Mouse (Mus musculus) liver, embryonic 14.5 days (tissue): ENCODE results near the gene Atp2c2. TPM values are rescaled to one million over a fixed set of nuclear protein-coding genes. Genes with fewer than 3 reads are reported as not detected.

Experiments used
- ATAC-seq: fragments of 200-750 bp; cut with Nextera tagmentation; 2 replicates; pipeline ENCODE4 v1.8.0; 2017; ENCODE audit warnings: moderate number of reproducible peaks, mild to moderate bottlenecking, moderate library complexity; ENCODE audit not compliant: insufficient read depth
- DNase-seq, 3 experiments: peaks; one replicate each; pipeline ENCODE4 v3.0.0-alpha.2; 2012 to 2013; ENCODE audit warnings: low read depth in 3 of 3, low spot score in 3 of 3
- H3K27ac ChIP-seq: fragments of 300-500 bp; sonication (generic); 2 replicates; pipeline ENCODE4 v1.5.1; 2014; ENCODE audit warnings: moderate library complexity, mild to moderate bottlenecking, control low read depth, inconsistent platforms
- H3K27me3 ChIP-seq: fragments of 300-500 bp; sonication (generic); 2 replicates; pipeline ENCODE4 v1.6.1; 2014; ENCODE audit warnings: mild to moderate bottlenecking, low read length, moderate library complexity; ENCODE audit not compliant: control insufficient read depth, insufficient read depth
- H3K36me3 ChIP-seq: fragments of 300-500 bp; sonication (generic); replicated peaks from 2 replicates; pipeline ENCODE4 v1.6.1; 2014; ENCODE audit warnings: low read depth; ENCODE audit not compliant: control insufficient read depth, insufficient read depth
- H3K4me1 ChIP-seq, 2 experiments: fragments of 200-500 bp in 1 of 2; fragments of 300-500 bp in 1 of 2; sonication (generic) in 1 of 2; replicated peaks; 2 replicates each; pipeline ENCODE4 v1.6.1; 2012 to 2014; ENCODE audit warnings: antibody characterized with exemption in 1 of 2, inconsistent platforms in 1 of 2, low read length in 1 of 2; ENCODE audit not compliant: control insufficient read depth in 2 of 2, insufficient read depth in 2 of 2
- H3K4me2 ChIP-seq: fragments of 300-500 bp; sonication (generic); 2 replicates; pipeline ENCODE4 v1.6.1; 2014; ENCODE audit warnings: low read depth, mild to moderate bottlenecking, control low read depth, moderate library complexity
- H3K4me3 ChIP-seq, 2 experiments: fragments of 200-500 bp in 1 of 2; fragments of 300-500 bp in 1 of 2; sonication (generic) in 1 of 2; 2 replicates each; pipeline ENCODE4 v1.5.1; 2012 to 2014; ENCODE audit warnings: low read depth in 2 of 2, low read length in 2 of 2, mild to moderate bottlenecking in 2 of 2, control low read depth in 1 of 2, inconsistent platforms in 1 of 2, moderate library complexity in 1 of 2; ENCODE audit not compliant: insufficient read depth in 1 of 2
- H3K9ac ChIP-seq: fragments of 300-500 bp; sonication (generic); replicated peaks from 2 replicates; pipeline ENCODE4 v1.6.1; 2014; ENCODE audit warnings: mild to moderate bottlenecking, control low read depth, moderate library complexity
- H3K9me3 ChIP-seq: fragments of 300-500 bp; sonication (generic); 2 replicates; pipeline ENCODE4 v1.6.1; 2016; ENCODE audit warnings: low read length, mixed read lengths; ENCODE audit not compliant: control insufficient read depth
- CTCF ChIP-seq: IDR thresholded peaks from 2 replicates; pipeline ENCODE4 v1.5.1; 2016; ENCODE audit warnings: antibody characterized with exemption, low read depth, control low read depth
- EP300 ChIP-seq: IDR thresholded peaks from 2 replicates; pipeline ENCODE4 v1.6.1; 2016; ENCODE audit warnings: antibody characterized with exemption, low read depth
- WGBS: fragments of 180-500 bp; shearing (Covaris S2); extraction: QIAGEN DNeasy Blood & Tissue Kit; methylation state at CpG from one replicate; pipeline ENCODE4 v1.1.7; 2014; ENCODE audit not compliant: insufficient replicate concordance; 5-methylcytosine and 5-hydroxymethylcytosine counted together
- polyA plus RNA-seq, 2 experiments: library from polyadenylated mRNA; depleted of rRNA in 1 of 2; stranded (reverse) in 1 of 2; unstranded in 1 of 2; fragments of >200 nt; fragmentation: Nextera tagmentation in 1 of 2; extraction: Ambion mirVana in 1 of 2; gene quantifications; 2 replicates each; pipeline versions ENCODE4 v1.2.1 to v1.2.3; 2012 to 2014

Gene Atp2c2
- polyA plus RNA-seq, 2 experiments: 0.08 to 0.10 TPM

GRCm38 (mm10) chr8:119727093-119727492 lies 27.3 kb downstream of the Atp2c2 start:
- no peaks in the 10 kb centered on the region for H3K36me3 ChIP-seq
- 14% methylated on average over 8 of the region's 8 CpGs for WGBS
- H3K9ac ChIP-seq: no peak overlapping the region
- H3K27ac ChIP-seq: no peak overlapping the region
- H3K9me3 ChIP-seq: no peaks in the 10 kb centered on the region
- H3K4me1 ChIP-seq: peaks cover 0 to 11% of the 10 kb centered on the region in 2 experiments; a peak in 2 of 4 replicates
- peak; percentile 80 for ATAC-seq
- peak in 2 of 3 experiments; percentile 9 to 17 for DNase-seq
- H3K27me3 ChIP-seq: no peaks in the 10 kb centered on the region
- no peak overlapping the region for H3K4me3 ChIP-seq
- H3K4me2 ChIP-seq: no peak overlapping the region
- TF ChIP-seq EP300 (peak; percentile 54), CTCF (no peak)

- WGBS: 65% methylated on average over 8 of the region's 8 CpGs
- H3K9me3 ChIP-seq: no peaks in the 10 kb centered on the region
- no peak for DNase-seq
- H3K9ac ChIP-seq: no peak overlapping the region
- no peaks in the 10 kb centered on the region for H3K36me3 ChIP-seq
- no peak for ATAC-seq
- no peak overlapping the region for H3K27ac ChIP-seq
- no peaks in the 10 kb centered on the region for H3K27me3 ChIP-seq
- peaks cover 0 to 11% of the 10 kb centered on the region in 2 experiments; a peak in 1 of 4 replicates for H3K4me1 ChIP-seq
- H3K4me2 ChIP-seq: no peak overlapping the region
- H3K4me3 ChIP-seq: no peak overlapping the region
- no peak for TF ChIP-seq CTCF
- TF ChIP-seq EP300: no peak
These were observed 28.6 kb downstream of the Atp2c2 start for GRCm38 (mm10) chr8:119728351-119728895.

- Histone ChIP-seq H3K36me3 (no peaks in the 10 kb centered on the region), H3K4me3 (no peak overlapping the region), H3K27ac (no peak overlapping the region), H3K9ac (no peak overlapping the region), H3K4me1 (peaks cover 0 to 3% of the 10 kb centered on the region in 2 experiments; a peak in 1 of 4 replicates), H3K27me3 (no peaks in the 10 kb centered on the region), H3K9me3 (no peaks in the 10 kb centered on the region), H3K4me2 (no peak overlapping the region)
- ATAC-seq (no peak), DNase-seq (no peak)
- TF ChIP-seq CTCF (no peak), EP300 (no peak)
- WGBS: 65% methylated on average over 13 of the region's 13 CpGs
These were observed 32.3 kb downstream of the Atp2c2 start for GRCm38 (mm10) chr8:119732072-119732471.

GRCm38 (mm10) chr8:119736348-119736917 lies 36.6 kb downstream of the Atp2c2 start:
- TF ChIP-seq CTCF: no peak
- no peak for TF ChIP-seq EP300
- peaks cover 0 to 4% of the 10 kb centered on the region in 2 experiments; a peak in 2 of 4 replicates for H3K4me1 ChIP-seq
- no peaks in the 10 kb centered on the region for H3K36me3 ChIP-seq
- ATAC-seq (no peak), DNase-seq (no peak)
- 65% methylated on average over 10 of the region's 10 CpGs for WGBS
- no peak overlapping the region for H3K27ac ChIP-seq
- no peak overlapping the region for H3K9ac ChIP-seq
- H3K4me2 ChIP-seq: no peak overlapping the region
- no peaks in the 10 kb centered on the region for H3K9me3 ChIP-seq
- no peak overlapping the region for H3K4me3 ChIP-seq
- H3K27me3 ChIP-seq: no peaks in the 10 kb centered on the region

DNA sequence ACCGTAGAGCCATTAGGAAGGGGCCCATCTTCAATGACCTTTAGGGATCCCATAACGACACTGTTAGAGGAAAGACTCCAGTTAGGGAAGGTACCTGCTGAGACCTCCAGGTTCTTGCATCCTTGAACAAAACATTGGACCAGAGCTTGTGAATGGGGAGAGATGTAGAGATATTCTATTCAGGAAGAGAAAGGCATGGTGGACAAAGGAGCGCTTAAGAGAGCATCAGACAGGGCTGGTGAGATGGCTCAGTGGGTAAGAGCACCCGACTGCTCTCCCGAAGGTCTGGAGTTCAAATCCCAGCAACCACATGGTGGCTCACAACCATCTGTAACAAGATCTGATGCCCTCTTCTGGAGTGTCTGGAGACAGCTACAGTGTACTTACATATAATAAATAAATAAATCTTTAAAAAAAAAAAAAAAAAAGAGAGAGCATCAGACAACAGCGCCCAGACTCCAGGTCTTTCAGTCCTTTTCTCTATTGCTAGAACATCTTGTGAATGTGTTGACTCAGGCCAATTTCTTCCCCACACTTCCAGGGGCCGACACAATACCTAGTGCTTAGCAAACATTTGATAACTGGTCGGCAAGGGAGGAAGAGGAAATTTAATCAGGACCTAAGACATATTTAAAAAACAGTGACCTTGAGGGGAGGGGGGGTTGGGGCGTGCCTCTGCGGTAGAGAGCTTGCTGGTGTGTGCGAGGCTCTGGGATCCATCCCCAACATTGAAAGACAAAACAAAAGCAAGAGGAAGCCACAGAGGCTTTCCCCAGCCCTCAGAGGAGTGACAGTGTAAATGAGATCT lies 37.5 kb downstream of the Atp2c2 start:
- Histone ChIP-seq H3K4me3 (no peak overlapping the region), H3K4me1 (peaks cover 0 to 4% of the 10 kb centered on the region in 2 experiments; a peak in 2 of 4 replicates), H3K4me2 (no peak overlapping the region), H3K27me3 (no peaks in the 10 kb centered on the region), H3K36me3 (no peaks in the 10 kb centered on the region), H3K27ac (no peak overlapping the region), H3K9ac (no peak overlapping the region), H3K9me3 (no peaks in the 10 kb centered on the region)
- TF ChIP-seq EP300 (no peak), CTCF (no peak)
- DNase-seq (no peak), ATAC-seq (0 out of 2 replicates have a peak, but pooled peaks have one; percentile 15)
- WGBS: 53% methylated on average over 11 of the region's 11 CpGs
